Mouse (Mus musculus): ENCODE data around the gene Trip10.

DNA sequence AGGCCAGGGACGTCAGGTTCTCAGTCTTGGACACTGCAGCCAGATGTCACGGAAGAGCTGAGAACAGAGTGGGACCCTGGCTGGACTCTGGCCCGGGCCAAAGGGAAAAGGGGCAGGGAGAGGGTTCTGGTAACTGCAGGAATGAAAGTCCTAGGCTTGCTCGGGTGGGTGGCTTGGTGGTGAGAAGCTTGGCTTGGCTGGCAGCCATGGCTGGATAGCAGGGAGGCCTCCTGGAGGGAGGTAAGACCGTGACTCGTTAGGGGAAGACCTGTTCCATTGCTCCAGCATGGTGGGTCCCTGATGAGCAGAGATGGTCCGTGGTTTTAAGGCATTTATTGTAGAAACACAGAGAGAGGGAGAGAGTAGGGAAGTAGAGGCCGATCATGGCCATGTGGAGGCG lies 22.0 kb downstream of the Trip10 start:
- TF ChIP-seq POLR2A (IDR thresholded peaks at IDR 0.05; ENCODE audit: borderline replicate concordance, insufficient read depth, low read length), result no peak
- no peak for TF ChIP-seq CTCF (IDR thresholded peaks at IDR 0.05; ENCODE audit: borderline replicate concordance, insufficient read depth, low read depth, low read length)

Data from cerebellum, adult 2 months (tissue).